Mouse (Mus musculus) heart, postnatal 25 days (tissue): ENCODE results near the gene G3bp1. TPM values are rescaled to one million over a fixed set of nuclear protein-coding genes. Genes with fewer than 3 reads are reported as not detected.

Source experiments
- DNase-seq: peaks from one replicate; pipeline ENCODE4 v3.0.0; 2022; ENCODE audit warnings: low spot score
- intact Hi-C: fragments of 180-260 bp; cut with DNase I; formaldehyde crosslinking; loops from one replicate; pipeline ENCODE4 v1.15.1; 2025
- total RNA-seq, 2 experiments: library from RNA; stranded (reverse); gene quantifications; 2 replicates each; pipeline ENCODE4 v1.2.3; 2021

Gene G3bp1
- total RNA-seq = 10 to 100 TPM; 39.7 to 42.8 TPM

DNA sequence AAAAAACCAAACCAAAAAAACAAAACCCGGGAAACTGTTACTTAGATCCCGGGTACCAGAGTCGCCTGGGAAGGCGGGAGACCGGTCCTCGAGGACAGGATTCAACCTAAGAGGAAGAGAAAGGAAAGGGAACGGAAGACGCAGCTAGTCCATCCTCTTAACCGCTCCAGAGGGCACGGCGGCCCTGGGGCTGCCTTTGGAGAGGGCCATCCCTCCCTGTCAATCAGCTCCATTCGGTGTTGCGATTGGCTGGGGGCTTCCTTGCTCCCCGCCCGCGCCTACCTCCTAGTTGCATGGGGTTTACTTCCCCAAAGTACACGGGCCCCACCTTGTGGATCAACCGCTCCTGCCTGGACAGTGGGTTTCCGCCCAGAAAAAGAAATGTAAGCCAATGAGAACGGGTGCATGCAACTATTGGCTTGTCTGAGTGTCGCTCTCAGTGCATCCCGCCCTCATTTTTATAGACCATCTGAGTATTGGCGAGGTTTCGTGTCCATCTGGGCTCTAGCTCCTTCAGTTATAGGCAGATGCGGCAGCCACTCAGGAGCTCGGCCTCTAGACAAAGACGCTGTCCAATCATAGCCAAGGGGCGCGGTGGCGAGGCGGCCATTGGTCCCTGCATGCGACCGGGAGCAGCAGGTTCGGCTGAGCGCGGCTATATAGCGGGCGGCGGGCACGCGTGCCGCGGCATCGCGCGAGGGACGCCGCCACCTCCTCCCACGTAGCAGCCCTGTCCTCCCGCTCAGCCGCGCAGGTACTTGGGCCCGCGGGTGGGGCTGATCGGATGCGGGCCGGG lies at the start of gene G3bp1:
TSS of gene G3bp1 (plus strand) at position 638 of the 796 bp plus-strand sequence.
- intact Hi-C loops = no loop called here

DNA sequence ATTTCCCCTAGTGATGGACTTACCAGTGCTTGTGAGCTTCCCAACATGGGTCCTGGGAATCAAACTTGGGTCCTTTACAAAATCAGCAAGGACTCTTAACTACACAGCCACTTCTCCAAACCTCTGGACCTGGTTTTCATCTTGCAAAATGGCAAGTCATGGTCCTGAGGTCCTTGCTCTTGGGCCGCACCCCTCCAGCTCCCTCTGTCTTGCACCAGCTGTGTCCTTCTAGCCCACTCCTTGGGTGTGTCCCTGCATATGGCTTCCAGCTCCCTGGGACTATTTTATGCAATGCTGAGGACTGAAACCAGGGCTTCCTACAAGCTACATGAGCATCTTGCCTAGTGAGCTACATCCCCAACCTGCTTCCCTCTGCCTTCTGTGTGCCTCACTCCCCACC lies 46.5 kb upstream of the G3bp1 start, which contains the start of gene Sparc:
TSS of gene Sparc (minus strand) at position 206 of the 400 bp plus-strand sequence.
- no peak for DNase-seq
- intact Hi-C loops = no loop called here

More for the DNA sequence above, at the start of gene G3bp1:
- DNase-seq = peak; percentile 100

DNA sequence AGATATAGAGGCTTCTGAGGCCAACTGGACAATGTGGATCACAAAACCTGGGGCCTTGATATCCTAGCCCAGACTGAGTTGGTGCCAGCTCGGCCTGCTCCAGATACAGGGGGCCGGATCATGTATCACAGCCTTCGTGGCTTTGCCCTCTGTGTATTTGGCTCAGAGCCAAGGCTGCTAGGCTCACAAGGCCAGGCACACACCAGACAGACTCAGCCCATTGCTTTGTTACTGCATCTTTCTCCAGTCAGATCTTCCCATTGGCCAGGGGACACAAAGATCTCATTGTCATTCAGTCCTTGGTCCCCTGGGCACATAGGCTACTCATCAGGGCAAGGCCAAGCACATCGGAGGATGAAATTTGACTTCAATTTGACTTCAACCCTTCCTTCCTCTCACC lies 45.7 kb upstream of the G3bp1 start:
- DNase-seq = no peak
- intact Hi-C loops = no loop called here

DNA sequence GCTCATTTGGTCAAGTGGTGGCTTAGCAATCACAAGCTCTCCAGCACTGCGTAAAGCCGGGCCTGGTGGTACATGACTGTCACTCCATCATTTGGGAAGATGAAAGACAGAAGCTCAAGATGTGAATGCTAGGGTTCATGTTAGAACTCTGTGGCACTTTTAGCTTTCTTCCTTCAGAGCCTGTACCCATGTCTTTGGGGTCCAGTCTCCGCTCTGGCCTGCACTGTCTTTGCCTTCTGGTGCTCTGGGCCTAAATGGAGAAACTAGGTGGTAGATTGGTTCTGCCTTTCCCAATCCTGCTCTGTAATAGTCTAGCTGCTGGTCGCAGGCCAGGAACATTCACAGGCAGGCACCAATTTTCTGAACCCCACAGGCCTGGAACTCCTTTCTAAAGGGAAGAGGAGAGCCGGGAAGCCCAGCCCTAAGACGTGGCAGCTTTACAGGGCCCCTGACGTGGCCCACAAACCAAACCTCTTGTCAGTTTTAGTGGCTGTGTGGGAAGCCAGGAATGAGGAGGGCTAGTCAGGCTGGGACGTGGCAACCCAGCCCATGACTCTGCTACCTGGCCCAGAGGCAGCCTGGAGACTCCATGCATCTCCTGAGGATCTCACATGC lies 44.6 kb upstream of the G3bp1 start:
- no peak for DNase-seq
- intact Hi-C loops = no loop called here

DNA sequence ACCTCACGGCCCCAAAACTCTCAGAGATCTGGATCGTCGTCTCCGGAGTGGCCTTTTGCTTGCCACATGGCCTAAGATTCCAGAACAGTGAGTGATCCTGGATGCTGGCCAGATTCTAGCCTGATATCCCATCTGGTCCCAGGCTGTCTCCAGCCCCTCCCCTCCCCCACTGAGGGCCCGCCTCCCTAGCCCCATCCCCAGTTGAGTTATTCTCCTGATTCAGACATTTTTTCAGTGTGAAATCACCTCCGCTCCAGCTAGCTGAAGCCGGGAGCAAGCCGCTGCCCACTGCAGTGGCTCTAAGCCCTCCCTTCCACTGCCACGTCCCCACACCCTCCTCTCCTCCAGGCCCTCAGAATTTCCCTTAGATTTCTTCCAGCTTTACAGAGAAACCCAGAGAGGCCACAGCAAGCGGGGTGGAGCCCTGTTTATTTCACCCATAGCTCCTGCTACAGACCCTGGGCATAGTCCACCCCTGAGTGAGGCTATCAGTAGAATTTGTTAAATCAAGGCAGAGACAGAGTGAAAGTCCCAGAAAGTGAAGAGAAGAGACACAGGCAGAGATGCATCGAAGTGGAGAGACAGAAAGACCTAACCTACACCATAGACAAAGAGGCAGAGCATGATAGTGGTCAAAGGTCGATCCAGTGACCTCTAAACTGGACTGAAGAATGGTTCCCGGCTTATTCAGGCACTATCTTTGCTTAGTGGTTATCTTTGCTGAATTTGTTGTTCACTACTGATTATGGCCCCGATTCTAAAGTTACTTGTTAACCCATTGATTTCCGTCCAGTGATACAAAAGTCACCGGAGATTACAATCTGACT lies 41.1 kb upstream of the G3bp1 start:
- peak; percentile 81 for DNase-seq
- intact Hi-C loops = no loop called here

DNA sequence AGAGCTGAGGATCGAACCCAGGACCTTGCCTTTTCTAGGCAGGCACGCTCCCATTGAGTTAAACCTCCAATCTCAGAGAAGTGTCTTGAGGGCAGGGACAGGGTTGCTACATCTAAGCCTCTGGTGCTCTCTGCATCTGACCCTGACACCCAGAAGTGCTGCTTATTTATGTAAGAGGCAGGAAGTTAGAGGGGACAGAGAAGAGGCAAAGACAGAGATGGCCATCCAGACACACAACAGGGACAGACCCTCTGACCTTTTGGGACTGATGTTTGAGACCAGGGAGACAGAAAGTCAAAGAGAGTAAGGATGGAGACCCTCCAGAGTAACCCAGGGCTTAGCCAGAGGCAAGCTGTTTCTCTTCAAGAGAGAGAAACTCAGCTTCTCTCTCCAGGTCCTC lies 39.5 kb upstream of the G3bp1 start:
- intact Hi-C loops = no loop called here
- DNase-seq = no peak

DNA sequence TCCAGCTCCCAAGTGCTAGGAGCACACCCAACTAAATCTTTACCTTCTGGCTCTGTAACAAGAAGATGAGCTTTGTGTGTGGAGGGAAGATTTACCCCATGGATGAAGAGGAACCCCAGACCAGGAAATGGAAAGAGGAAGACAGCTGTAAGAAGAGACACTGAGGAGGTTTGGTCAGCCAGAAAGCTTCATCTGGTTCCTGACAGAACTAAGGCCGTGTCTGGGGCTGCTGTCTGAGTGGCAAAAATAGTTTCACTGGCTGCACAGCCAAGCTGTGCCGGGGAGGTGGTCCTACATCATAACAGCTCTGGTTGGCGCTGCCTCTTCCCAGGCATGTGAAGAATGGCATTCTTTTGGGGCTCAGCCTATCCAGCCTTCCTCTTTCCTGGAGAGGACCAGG lies 36.5 kb upstream of the G3bp1 start:
- DNase-seq = no peak
- intact Hi-C loops = no loop called here

DNA sequence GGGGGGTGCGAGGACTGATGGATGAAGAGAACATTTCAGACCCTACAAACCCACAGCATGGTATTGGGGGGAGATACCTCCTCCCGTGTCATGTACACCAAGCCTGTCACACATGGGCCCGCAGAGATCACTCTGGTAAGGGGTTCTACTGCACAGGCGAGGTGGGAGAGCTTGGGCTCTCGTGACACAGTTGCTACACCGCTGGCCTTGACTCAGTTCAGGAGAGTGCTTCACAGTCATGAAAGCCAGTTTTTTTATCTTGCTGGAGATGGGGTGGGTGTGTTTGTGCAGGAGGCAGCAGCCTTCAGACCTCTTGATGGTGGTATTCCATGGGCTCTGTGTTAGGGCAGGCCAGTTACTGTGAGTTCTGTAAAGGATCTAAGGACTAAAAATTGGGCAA lies 33.4 kb upstream of the G3bp1 start:
- no peak for DNase-seq
- intact Hi-C loops = no loop called here

DNA sequence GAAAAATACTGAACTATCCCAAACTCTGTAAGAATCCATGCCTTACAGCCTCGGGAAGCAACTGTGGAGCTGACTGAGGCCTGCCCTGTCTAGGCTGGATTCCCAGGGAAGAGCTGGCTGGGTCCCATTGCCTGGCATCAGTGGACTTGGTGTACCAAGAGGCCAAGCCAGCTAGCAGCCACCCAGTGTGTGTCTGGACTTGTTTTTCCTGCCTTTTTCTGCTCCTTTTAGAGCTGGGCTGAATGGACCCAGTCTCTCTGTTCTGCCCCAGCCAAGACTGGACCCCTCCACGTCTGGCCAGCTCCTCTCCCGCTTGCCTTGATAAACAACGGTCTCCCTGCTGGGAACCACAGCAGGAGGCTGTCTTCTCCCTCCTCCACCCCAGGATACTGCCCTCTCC lies 31.5 kb upstream of the G3bp1 start:
- intact Hi-C loops = loop anchor here (1.0 kb wide), 1 partner anchor 15 kb away; no protein-coding TSS in a partner anchor
- no peak for DNase-seq

DNA sequence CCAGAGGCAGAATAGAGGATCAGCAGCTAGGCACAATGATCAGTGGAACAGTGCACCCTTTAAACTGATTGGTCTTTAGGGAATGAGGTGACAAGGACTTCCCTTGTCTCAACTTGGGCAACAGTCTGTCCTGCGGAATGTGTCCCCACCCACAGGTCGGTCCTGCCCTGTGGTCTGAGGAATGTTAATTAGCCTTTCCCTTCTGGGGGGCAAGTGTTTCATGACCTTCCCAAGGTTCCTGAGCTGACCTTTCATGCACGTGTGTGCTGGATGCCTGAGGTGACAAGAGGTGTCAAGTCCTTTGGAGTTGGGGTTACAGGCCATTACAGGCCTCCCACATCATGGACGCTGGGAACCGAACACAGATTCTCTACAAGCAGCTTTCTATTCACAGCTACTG lies 29.8 kb upstream of the G3bp1 start:
- intact Hi-C loops = no loop called here
- no peak for DNase-seq

DNA sequence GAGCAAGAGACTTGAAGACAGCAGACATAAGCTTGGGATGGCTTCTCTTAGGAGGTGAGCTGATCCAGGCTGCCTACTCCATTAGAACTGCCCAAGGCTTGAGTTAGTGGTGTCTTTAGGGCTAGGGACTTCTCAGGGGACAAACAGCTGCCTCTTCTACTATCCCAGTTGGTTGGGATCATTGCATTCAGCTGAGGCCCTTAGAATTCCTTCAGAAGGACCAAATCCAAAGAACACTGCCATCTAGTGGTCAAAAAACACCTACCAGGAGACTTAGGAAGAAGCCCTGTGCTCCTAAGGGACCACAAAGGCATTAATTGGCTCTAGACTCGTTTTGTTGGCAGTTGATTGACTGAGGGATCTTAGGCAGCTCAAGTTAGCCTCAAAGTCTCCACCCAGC lies 24.7 kb upstream of the G3bp1 start:
- intact Hi-C loops = loop anchor here (2.0 kb wide), 1 partner anchor 240 kb away; the partner anchor contains the start of gene Slc36a1
- peak; percentile 19 for DNase-seq

DNA sequence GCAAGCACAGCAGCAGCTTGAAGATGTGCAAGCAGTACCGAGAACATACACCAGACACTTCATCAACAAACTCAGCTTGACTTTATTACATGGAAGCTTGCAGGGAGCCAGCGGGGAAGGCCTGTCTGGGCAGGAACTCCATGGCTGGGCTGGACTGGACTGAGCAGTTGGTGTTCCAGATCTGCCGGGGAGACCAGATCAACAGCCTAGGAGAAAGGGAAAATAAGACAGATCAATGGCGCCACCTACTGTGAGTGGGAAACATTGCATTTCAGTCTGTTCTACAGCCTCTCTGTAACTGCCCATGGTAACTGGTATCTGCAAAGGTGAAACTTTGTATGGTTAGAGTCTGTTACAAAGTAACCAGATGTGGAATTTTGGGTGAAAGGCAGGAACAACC lies 22.9 kb upstream of the G3bp1 start:
- DNase-seq = peak; percentile 65
- intact Hi-C loops = loop anchor here (1.0 kb wide), 1 partner anchor 57 kb away; no protein-coding TSS in a partner anchor

DNA sequence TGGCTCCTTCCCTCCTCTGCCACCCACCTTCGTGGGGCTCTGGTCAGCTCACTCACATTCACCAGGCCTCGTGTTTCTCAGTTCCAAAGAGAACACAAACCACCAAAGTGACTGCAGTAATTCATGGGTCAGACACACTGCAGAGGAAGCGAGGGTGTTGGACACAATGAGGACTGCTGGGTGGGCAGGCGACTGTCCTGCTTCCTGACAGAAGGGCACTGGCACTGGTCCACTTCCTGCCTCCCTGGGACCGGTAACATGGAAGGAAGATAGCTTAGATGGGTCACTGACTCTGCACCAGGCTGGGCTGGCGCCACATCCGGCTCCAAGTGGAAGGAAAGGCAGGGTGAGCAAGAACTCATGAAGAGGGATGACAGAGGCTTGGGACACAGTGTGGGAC lies 20.0 kb upstream of the G3bp1 start:
- intact Hi-C loops = no loop called here
- DNase-seq = no peak

DNA sequence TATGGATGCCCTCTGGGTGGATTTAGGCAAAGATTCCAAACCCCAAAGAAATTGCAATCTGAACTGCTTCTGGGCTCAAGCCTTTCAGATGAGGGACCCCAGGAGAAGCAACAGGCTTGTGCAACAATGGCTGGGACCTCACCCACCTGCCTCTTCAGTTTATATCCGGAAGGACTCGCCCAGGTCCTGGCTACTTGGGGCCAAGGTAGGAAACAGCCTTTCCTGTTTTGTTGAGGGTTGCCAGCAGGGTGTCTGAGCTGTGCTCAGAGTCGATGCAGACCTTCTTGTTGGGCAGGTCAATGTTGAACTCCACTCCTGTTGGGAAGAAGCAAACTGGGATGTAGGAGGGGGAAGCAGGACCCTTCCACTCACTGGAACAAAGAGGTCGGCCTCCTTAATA lies 19.2 kb upstream of the G3bp1 start:
- intact Hi-C loops = no loop called here

DNA sequence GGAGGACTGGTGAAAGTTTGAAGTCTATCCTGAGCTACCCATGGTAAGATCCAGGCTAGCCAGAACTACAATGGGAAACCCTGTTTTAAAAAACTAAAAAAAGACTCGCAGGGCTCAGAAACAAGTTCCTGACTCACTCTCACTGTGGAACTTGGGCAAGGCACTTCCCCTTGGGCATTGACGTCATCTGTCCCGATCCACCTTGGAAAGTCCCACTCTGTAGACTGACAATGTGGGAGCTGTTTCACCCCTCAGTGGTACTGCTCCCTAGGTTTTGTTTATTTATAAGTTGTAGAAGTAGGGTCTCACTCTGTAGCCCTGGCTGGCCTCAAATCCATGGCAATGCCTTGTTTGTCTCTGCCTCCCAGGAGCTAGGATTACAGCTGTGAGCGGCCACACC lies 15.8 kb upstream of the G3bp1 start:
- peak; percentile 31 for DNase-seq
- intact Hi-C loops = loop anchor here (1.0 kb wide), 1 partner anchor 15 kb away; no protein-coding TSS in a partner anchor

More for the DNA sequence above, 19.2 kb upstream of the G3bp1 start:
- no peak for DNase-seq

DNA sequence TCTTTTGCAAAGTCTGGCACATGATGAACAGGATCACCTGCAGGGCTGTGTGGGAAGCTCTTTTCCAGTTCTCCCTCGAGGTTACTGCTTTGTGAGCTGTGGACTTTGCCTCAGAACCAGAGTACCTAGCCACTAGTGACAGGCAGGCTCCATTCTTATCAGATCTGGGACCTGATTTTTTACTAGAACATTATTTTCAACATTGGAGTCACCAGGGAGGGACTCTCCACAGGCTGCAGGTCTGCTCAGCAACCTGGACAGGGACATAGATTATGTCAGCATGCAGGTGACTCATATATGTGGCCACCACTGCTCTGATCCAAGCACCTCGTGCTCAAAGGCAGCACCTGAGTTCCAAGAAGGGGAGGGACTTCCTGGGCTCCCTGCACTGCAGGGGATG lies 14.3 kb upstream of the G3bp1 start:
- intact Hi-C loops = no loop called here
- DNase-seq = no peak

DNA sequence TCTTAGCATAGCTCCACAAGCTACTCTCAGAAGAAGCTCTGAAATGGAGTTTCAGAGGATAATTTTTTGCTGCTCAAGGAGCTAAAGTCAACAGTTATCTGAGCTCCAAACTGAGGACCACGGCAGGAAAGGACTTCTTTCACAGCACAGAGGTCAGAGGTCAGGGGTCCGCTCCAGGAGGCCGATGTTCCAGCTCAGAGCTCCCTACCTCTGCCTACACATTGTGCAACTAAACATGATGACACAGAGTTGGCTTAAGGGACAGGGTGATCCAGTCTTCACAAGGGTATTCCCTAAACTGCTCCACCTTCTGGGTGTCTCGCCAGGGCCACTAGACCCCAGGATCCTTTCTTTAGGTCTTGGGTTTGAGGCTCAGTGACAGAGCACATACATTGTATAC lies 11.0 kb upstream of the G3bp1 start:
- DNase-seq = no peak
- intact Hi-C loops = no loop called here

DNA sequence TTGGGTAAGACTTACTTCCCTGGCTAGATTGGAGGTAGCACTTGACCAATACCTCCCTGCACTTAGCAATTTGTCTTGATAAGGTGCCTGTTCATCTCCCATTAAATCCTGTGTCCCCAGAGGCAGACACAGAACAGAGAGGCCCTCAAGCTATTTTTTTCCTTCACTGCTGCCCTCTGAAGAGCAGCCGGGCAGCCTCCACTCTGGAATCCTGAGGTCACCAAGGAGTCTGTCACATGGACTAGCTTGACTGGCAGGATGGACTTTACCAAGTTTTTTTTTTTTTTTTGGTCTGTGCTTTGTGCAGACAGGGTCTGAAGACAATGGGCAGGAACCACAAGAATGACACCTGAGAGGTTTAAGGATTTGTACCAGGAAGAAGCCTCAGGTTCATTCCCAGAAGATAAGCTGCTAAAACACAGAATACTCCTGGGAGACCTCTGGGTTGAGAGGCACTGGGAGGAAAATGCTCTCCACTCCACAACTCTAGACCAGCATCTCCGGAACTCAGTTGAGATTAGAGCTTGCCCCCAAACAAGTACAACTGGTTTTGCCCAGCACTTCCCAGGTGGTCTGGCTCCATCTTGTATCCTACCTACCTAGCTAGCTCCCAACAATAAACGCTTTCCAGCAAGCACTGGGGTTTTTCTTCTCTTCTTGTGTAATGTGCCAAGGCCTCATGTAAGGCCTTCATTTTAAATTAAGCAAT lies 9.5 kb upstream of the G3bp1 start:
- intact Hi-C loops = no loop called here

DNA sequence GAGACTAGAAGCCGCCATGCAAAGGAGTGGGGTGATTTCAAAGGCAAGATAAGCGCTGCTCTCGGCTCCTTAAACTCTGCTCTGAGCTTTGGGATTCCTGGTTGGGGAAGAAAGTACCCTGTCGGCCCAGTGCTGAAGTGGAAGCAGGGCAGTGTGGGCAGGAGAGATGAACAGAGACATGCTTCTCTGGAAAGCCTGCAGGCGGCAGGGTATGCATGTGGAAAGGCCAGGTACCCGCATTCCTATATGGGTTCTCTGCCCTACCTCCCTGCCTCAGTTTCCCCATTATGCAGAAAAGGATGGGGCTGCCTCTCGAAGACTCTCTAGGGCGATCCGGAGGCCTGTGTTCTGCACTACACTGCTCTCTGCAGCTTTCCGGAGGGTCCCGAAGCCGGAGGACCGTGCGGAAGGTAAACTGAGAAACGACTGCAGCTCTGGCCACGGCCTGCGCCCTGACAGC lies 8.9 kb upstream of the G3bp1 start:
- intact Hi-C loops = no loop called here
- DNase-seq = peak; percentile 9

More for the DNA sequence above, 9.5 kb upstream of the G3bp1 start:
- no peak for DNase-seq
